In the genomic region with DNA sequence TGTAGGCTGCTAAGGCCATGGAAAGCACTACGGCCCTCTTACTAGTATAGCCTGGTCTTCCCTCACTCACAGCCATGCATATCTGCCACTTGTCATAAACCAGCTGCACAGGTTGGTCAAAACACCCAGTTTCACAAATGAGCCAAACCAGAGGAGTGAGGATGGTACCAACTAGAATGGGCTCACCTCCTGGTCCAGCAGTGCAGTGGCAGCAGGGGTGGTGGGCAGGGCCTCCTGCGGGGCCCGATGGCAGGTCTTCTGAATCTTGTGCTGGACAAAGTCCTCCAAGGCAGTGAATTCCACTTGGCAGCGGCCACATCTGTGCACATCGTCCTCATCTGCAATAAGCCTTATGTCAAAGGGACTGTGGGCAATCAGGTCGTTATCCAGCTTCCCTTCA, we compare ENCODE assay signal across 36 mouse cellular contexts. TPM values are rescaled to one million over a fixed set of nuclear protein-coding genes. Genes with fewer than 3 reads are reported as not detected.
"Had no signal": no experiment of that assay in that cellular context is flagged by ENCODE, and none has a peak within 500 bp of the region (broad histone marks: within the 10 kb centered on the region; RNA-seq: fewer than 3 reads in every experiment).

No protein-coding gene starts in this region.

- ATAC-seq: hindbrain, embryonic 16.5 days; hindbrain, postnatal 0 days; inflammation-experienced regulatory T-cells, adult 6 months; intestine, embryonic 15.5 days; intestine, embryonic 16.5 days; intestine, postnatal 0 days had no signal

- H3K4me2 ChIP-seq: heart, embryonic 15.5 days; hindbrain, embryonic 12.5 days; hindbrain, embryonic 13.5 days; hindbrain, embryonic 14.5 days; hindbrain, embryonic 15.5 days; intestine, embryonic 15.5 days; kidney, embryonic 15.5 days had no signal

- DNase-seq: heart, postnatal 10 days; heart, postnatal 14 days; heart, postnatal 36 days; heart, postnatal 4 days; kidney, adult 11 months; kidney, adult 18-20 months; kidney, adult 2 months; kidney, adult 8-10 months; kidney, adult 9 months; kidney, postnatal 10 days; kidney, postnatal 14 days; kidney, postnatal 25 days; kidney, postnatal 36 days; kidney, postnatal 4 days; layer of hippocampus, adult 9-11 months; layer of hippocampus, postnatal 36 days had no signal

- H3K27ac ChIP-seq: heart, embryonic 15.5 days; hindbrain, embryonic 10.5 days; hindbrain, embryonic 12.5 days; hindbrain, embryonic 13.5 days; hindbrain, embryonic 14.5 days; hindbrain, embryonic 15.5 days; hindbrain, postnatal 0 days; intestine, embryonic 15.5 days; kidney, embryonic 15.5 days; kidney, postnatal 0 days; layer of hippocampus, adult 2 months; left cerebral cortex, adult 2 months had no signal

- H3K9me3 ChIP-seq: heart, embryonic 15.5 days; hindbrain, embryonic 10.5 days; hindbrain, embryonic 12.5 days; hindbrain, embryonic 13.5 days; hindbrain, embryonic 15.5 days; intestine, embryonic 15.5 days; kidney, embryonic 15.5 days had no signal

- H3K4me3 ChIP-seq: heart, embryonic 15.5 days; hindbrain, embryonic 10.5 days; hindbrain, embryonic 12.5 days; hindbrain, embryonic 13.5 days; hindbrain, embryonic 15.5 days; intestine, embryonic 15.5 days; kidney, embryonic 15.5 days; layer of hippocampus, adult 2 months; left cerebral cortex, adult 2 months had no signal

- H3K27me3 ChIP-seq: heart, embryonic 15.5 days; hindbrain, embryonic 12.5 days; hindbrain, embryonic 13.5 days; hindbrain, embryonic 15.5 days; intestine, embryonic 15.5 days; kidney, embryonic 15.5 days had no signal

- H3K9ac ChIP-seq: heart, embryonic 15.5 days; hindbrain, embryonic 12.5 days; hindbrain, embryonic 13.5 days; hindbrain, embryonic 14.5 days; hindbrain, embryonic 15.5 days; intestine, embryonic 15.5 days; kidney, embryonic 15.5 days had no signal

RNA-seq across cellular contexts. Expression of gene Dnase1l2, which starts 8.3 kb away (rescaled TPM):
- total RNA-seq: hematopoietic stem cell, adult 5-6 weeks had no signal

RNA-seq across cellular contexts. Expression of gene Bricd5, which starts 22.5 kb away (rescaled TPM):
- total RNA-seq: heart, postnatal 25 days; heart, postnatal 36 days had no signal
- polyA plus RNA-seq: heart, embryonic 14.5 days; heart, postnatal 0 days; inflammation-experienced regulatory T-cells, adult 6 months; intestine, postnatal 0 days had no signal
